Mouse (Mus musculus) bone marrow, adult 2 months (tissue): Measurements from ENCODE around the gene Senp7.
"Not testable (repeated sequence)": the region's sequence is repeated elsewhere in the genome, so short reads cannot be mapped to it uniquely, and the experiment has no call there.

Source experiments
- CTCF ChIP-seq: fragments of 200-500 bp; IDR thresholded peaks from 2 replicates; pipeline ENCODE4 v1.5.1; 2011; ENCODE audit warnings: low read length, control low read depth; ENCODE audit not compliant: control insufficient read depth, insufficient read depth
- POLR2A ChIP-seq: fragments of 200-500 bp; IDR thresholded peaks from 2 replicates; pipeline ENCODE4 v1.6.1; 2011; ENCODE audit warnings: low read depth, mild to moderate bottlenecking, control low read depth, low read length, borderline replicate concordance; ENCODE audit not compliant: control insufficient read depth

- TF ChIP-seq CTCF, POLR2A: not testable (repeated sequence)
Observed at GRCm38 (mm10) chr16:56073150-56073549, 25.0 kb downstream of the Senp7 start.
